Comparison of ENCODE assay signal across 10 mouse cellular contexts in genomic region chr12:79796823-79797821, GRCm38 (mm10).
DNase-seq lines count a peak whose midpoint lies in the region; ATAC-seq and TF ChIP-seq lines count a peak whose summit lies in the region.
"Had no signal": no experiment of that assay in that cellular context is flagged by ENCODE, and none has a peak within 500 bp of the region (broad histone marks: within the 10 kb centered on the region; RNA-seq: fewer than 3 reads in every experiment).

No protein-coding gene starts in this region.

- TF ChIP-seq CTCF in kidney, adult 2 months (conservative IDR thresholded peaks at IDR 0.05; ENCODE audit: insufficient read depth, insufficient read length, low read depth, low read length), result no peak

- H3K36me3 ChIP-seq in kidney, adult 2 months (ENCODE audit: control insufficient read depth, insufficient read depth, low read length), result no peaks in the 10 kb centered on the region
- H3K36me3 ChIP-seq in embryonic facial prominence, embryonic 14.5 days (ENCODE audit: control insufficient read depth, insufficient read depth, low read length), result no peaks in the 10 kb centered on the region
- H3K36me3 ChIP-seq: forebrain, embryonic 12.5 days had no signal

- H3K9ac ChIP-seq in embryonic facial prominence, embryonic 14.5 days (ENCODE audit: low read depth, low read length), result no peak overlapping the region
- H3K9ac ChIP-seq: forebrain, embryonic 12.5 days had no signal

- no peak overlapping the region for H3K4me3 ChIP-seq in kidney, adult 2 months (ENCODE audit: insufficient read depth, low read depth, low read length)
- no peak overlapping the region for H3K4me3 ChIP-seq in embryonic facial prominence, embryonic 14.5 days (ENCODE audit: low read depth, low read length)
- H3K4me3 ChIP-seq: forebrain, embryonic 12.5 days; megakaryocyte, embryonic 14.5 days had no signal

- H3K4me2 ChIP-seq in embryonic facial prominence, embryonic 14.5 days (ENCODE audit: low read depth, low read length), result no peak overlapping the region
- H3K4me2 ChIP-seq: forebrain, embryonic 12.5 days had no signal

- peak; percentile 38 for DNase-seq in kidney, adult 2 months
- no peak for DNase-seq in kidney, adult 18-20 months
- peak; percentile 9 for DNase-seq in Muller cell, postnatal 12 days (ENCODE audit: inconsistent ontology term)
- no peak for DNase-seq in embryonic facial prominence, embryonic 14.5 days (ENCODE audit: low spot score)
- peak; percentile 13 to 38 for DNase-seq in kidney, postnatal 25 days
- DNase-seq in embryo, embryonic 11 days, result no peak
- no peak for DNase-seq in urinary bladder, adult 2 months (ENCODE audit: low spot score)
- DNase-seq: right cerebral cortex, postnatal 25 days had no signal

- peak overlapping the region; percentile 47 for H3K27ac ChIP-seq in kidney, adult 2 months (ENCODE audit: insufficient read depth, low read depth, low read length)
- H3K27ac ChIP-seq in embryonic facial prominence, embryonic 14.5 days (replicated peaks; ENCODE audit: low read depth, low read length), result peak overlapping the region; percentile 28; the same call in 1 of the 2 replicates
- H3K27ac ChIP-seq: forebrain, embryonic 12.5 days had no signal

- 68% methylated on average over 18 of the region's 18 CpGs for WGBS in kidney, adult 2 months
- WGBS in embryonic facial prominence, embryonic 14.5 days, result 84% methylated on average over 18 of the region's 18 CpGs

- no peak for TF ChIP-seq POLR2A in kidney, adult 2 months (IDR thresholded peaks at IDR 0.05; ENCODE audit: low read depth, low read length)

- no peaks in the 10 kb centered on the region for H3K4me1 ChIP-seq in kidney, adult 2 months (ENCODE audit: control insufficient read depth, insufficient read depth, low read length)
- no peaks in the 10 kb centered on the region for H3K4me1 ChIP-seq in embryonic facial prominence, embryonic 14.5 days (ENCODE audit: control insufficient read depth, insufficient read depth, low read length)

- ATAC-seq in embryonic facial prominence, embryonic 14.5 days (ENCODE audit: low read depth), result no peak

- no peaks in the 10 kb centered on the region for H3K27me3 ChIP-seq in kidney, adult 2 months (replicated peaks; ENCODE audit: control insufficient read depth, insufficient read depth, low read length)
- H3K27me3 ChIP-seq in embryonic facial prominence, embryonic 14.5 days (replicated peaks; ENCODE audit: control insufficient read depth, insufficient read depth, low read length), result no peaks in the 10 kb centered on the region
- H3K27me3 ChIP-seq: megakaryocyte, embryonic 14.5 days had no signal

- H3K9me3 ChIP-seq in embryonic facial prominence, embryonic 14.5 days (ENCODE audit: control insufficient read depth, low read length), result no peaks in the 10 kb centered on the region
- H3K9me3 ChIP-seq: forebrain, embryonic 12.5 days; megakaryocyte, embryonic 14.5 days had no signal

Comparison
In these comparisons a context has a peak if more than half of its experiments do, and no peak if none do; other contexts are left out.
1. DNase-seq: peak in kidney, adult 2 months (single experiment), Muller cell, postnatal 12 days (single experiment) and kidney, postnatal 25 days (2 of 2); none in kidney, adult 18-20 months (single experiment), embryonic facial prominence, embryonic 14.5 days (single experiment), embryo, embryonic 11 days (single experiment) and urinary bladder, adult 2 months (single experiment).